Mouse (Mus musculus): ENCODE data around the gene Tspan32. TPM values are rescaled to one million over a fixed set of nuclear protein-coding genes. Genes with fewer than 3 reads are reported as not detected.

The Tspan32 gene
- total and polyA plus RNA-seq, 3 experiments: 0.44 to 1.9 (median 1.3) TPM

- no peaks in the 10 kb centered on the region for H3K4me1 ChIP-seq (ENCODE audit: control insufficient read depth, insufficient read depth, low read length)
- H3K9ac ChIP-seq (ENCODE audit: low read depth, low read length): 0 out of 2 replicates have a peak overlapping the region, but pooled peaks have one; percentile 15
- peak; percentile 56 to 57 for DNase-seq
- intact Hi-C loops (cut with DNase I): no loop called here
- H3K27ac ChIP-seq: no peak overlapping the region
- WGBS: under 1% methylated on average over 90 of the region's 90 CpGs
- no peaks in the 10 kb centered on the region for H3K79me2 ChIP-seq (replicated peaks; ENCODE audit: control insufficient read depth, insufficient read depth, low read length)
- peaks cover 14% of the 10 kb centered on the region for H3K27me3 ChIP-seq (ENCODE audit: control insufficient read depth, insufficient read depth, low read length)
- peak; percentile 23 for TF ChIP-seq CTCF (IDR thresholded peaks at IDR 0.05)
- no peak for TF ChIP-seq POLR2A (IDR thresholded peaks at IDR 0.05; ENCODE audit: insufficient read depth, low read depth, low read length)
- no peak for TF ChIP-seq EP300 (IDR thresholded peaks at IDR 0.05; ENCODE audit: insufficient read depth, low read depth, low read length)
- H3K4me3 ChIP-seq: peak overlapping the region; percentile 44
- no peaks in the 10 kb centered on the region for H3K36me3 ChIP-seq (ENCODE audit: control insufficient read depth, insufficient read depth, low read length)
Observed at GRCm38 (mm10) chr7:142967884-142968808, 36.7 kb upstream of the Tspan32 start.

GRCm38 (mm10) chr7:142968809-142969511 lies 35.9 kb upstream of the Tspan32 start, which contains the start of gene Ascl2:
Gene Ascl2, minus strand, starts transcription at chr7:142969264.
- H3K79me2 ChIP-seq (replicated peaks; ENCODE audit: control insufficient read depth, insufficient read depth, low read length): no peaks in the 10 kb centered on the region
- no peaks in the 10 kb centered on the region for H3K36me3 ChIP-seq (ENCODE audit: control insufficient read depth, insufficient read depth, low read length)
- peak within 1 kb of the TSS; percentile 44 for H3K4me3 ChIP-seq
- H3K27ac ChIP-seq: no peak within 1 kb of the TSS
- TF ChIP-seq EP300 (IDR thresholded peaks at IDR 0.05; ENCODE audit: insufficient read depth, low read depth, low read length) (no peak), CTCF (IDR thresholded peaks at IDR 0.05) (no peak), POLR2A (IDR thresholded peaks at IDR 0.05; ENCODE audit: insufficient read depth, low read depth, low read length) (no peak)
- peak; percentile 8 to 26 for DNase-seq
- WGBS: 2% methylated on average over 51 of the region's 51 CpGs
- no peaks in the 10 kb centered on the region for H3K4me1 ChIP-seq (ENCODE audit: control insufficient read depth, insufficient read depth, low read length)
- H3K27me3 ChIP-seq (ENCODE audit: control insufficient read depth, insufficient read depth, low read length): peaks cover 14% of the 10 kb centered on the region
- H3K9ac ChIP-seq (ENCODE audit: low read depth, low read length): no peak within 1 kb of the TSS
- intact Hi-C loops (cut with DNase I): no loop called here

GRCm38 (mm10) chr7:142981908-142982307 lies 22.9 kb upstream of the Tspan32 start:
- Histone ChIP-seq H3K27me3 (ENCODE audit: control insufficient read depth, insufficient read depth, low read length) (no peaks in the 10 kb centered on the region), H3K36me3 (ENCODE audit: control insufficient read depth, insufficient read depth, low read length) (no peaks in the 10 kb centered on the region), H3K9ac (ENCODE audit: low read depth, low read length) (no peak overlapping the region), H3K79me2 (replicated peaks; ENCODE audit: control insufficient read depth, insufficient read depth, low read length) (no peaks in the 10 kb centered on the region), H3K4me3 (no peak overlapping the region), H3K27ac (no peak overlapping the region), H3K4me1 (ENCODE audit: control insufficient read depth, insufficient read depth, low read length) (no peaks in the 10 kb centered on the region)
- DNase-seq: no peak
- 69% methylated on average over 4 of the region's 4 CpGs for WGBS
- intact Hi-C loops (cut with DNase I): no loop called here
- TF ChIP-seq EP300 (IDR thresholded peaks at IDR 0.05; ENCODE audit: insufficient read depth, low read depth, low read length) (no peak), POLR2A (IDR thresholded peaks at IDR 0.05; ENCODE audit: insufficient read depth, low read depth, low read length) (no peak), CTCF (IDR thresholded peaks at IDR 0.05) (no peak)

GRCm38 (mm10) chr7:142985146-142985545 lies 19.7 kb upstream of the Tspan32 start:
- no peaks in the 10 kb centered on the region for H3K36me3 ChIP-seq (ENCODE audit: control insufficient read depth, insufficient read depth, low read length)
- no peak overlapping the region for H3K27ac ChIP-seq
- H3K79me2 ChIP-seq (replicated peaks; ENCODE audit: control insufficient read depth, insufficient read depth, low read length): no peaks in the 10 kb centered on the region
- H3K27me3 ChIP-seq (ENCODE audit: control insufficient read depth, insufficient read depth, low read length): no peaks in the 10 kb centered on the region
- no peak overlapping the region for H3K9ac ChIP-seq (ENCODE audit: low read depth, low read length)
- DNase-seq: no peak
- no peak for TF ChIP-seq EP300 (IDR thresholded peaks at IDR 0.05; ENCODE audit: insufficient read depth, low read depth, low read length)
- no peak for TF ChIP-seq POLR2A (IDR thresholded peaks at IDR 0.05; ENCODE audit: insufficient read depth, low read depth, low read length)
- TF ChIP-seq CTCF (IDR thresholded peaks at IDR 0.05): no peak
- WGBS: 95% methylated on average over 4 of the region's 4 CpGs
- intact Hi-C loops (cut with DNase I): no loop called here
- no peaks in the 10 kb centered on the region for H3K4me1 ChIP-seq (ENCODE audit: control insufficient read depth, insufficient read depth, low read length)
- H3K4me3 ChIP-seq: no peak overlapping the region

GRCm38 (mm10) chr7:142987718-142988117 lies 17.1 kb upstream of the Tspan32 start:
- Histone ChIP-seq H3K27me3 (ENCODE audit: control insufficient read depth, insufficient read depth, low read length) (no peaks in the 10 kb centered on the region), H3K9ac (ENCODE audit: low read depth, low read length) (no peak overlapping the region), H3K27ac (no peak overlapping the region), H3K4me1 (ENCODE audit: control insufficient read depth, insufficient read depth, low read length) (no peaks in the 10 kb centered on the region), H3K79me2 (replicated peaks; ENCODE audit: control insufficient read depth, insufficient read depth, low read length) (no peaks in the 10 kb centered on the region), H3K36me3 (ENCODE audit: control insufficient read depth, insufficient read depth, low read length) (no peaks in the 10 kb centered on the region), H3K4me3 (no peak overlapping the region)
- TF ChIP-seq CTCF (IDR thresholded peaks at IDR 0.05): no peak
- TF ChIP-seq POLR2A (IDR thresholded peaks at IDR 0.05; ENCODE audit: insufficient read depth, low read depth, low read length): no peak
- no peak for TF ChIP-seq EP300 (IDR thresholded peaks at IDR 0.05; ENCODE audit: insufficient read depth, low read depth, low read length)
- 77% methylated on average over 3 of the region's 3 CpGs for WGBS
- DNase-seq: no peak
- intact Hi-C loops (cut with DNase I): no loop called here
